Mouse (Mus musculus) spleen, postnatal 36 days (tissue): ENCODE data around the gene Mfap2.
A peak's percentile ranks its signal among the peaks of the same experiment; 100 is the strongest.

Source experiments
- DNase-seq, 2 experiments: peaks; one replicate each; pipeline ENCODE4 v3.0.0; 2022; ENCODE audit warnings: low spot score in 2 of 2, mixed read lengths in 1 of 2

Mfap2 gene

GRCm38 (mm10) chr4:141024992-141025391, 14.8 kb downstream of the Mfap2 start:
- no peak for DNase-seq

- DNase-seq: no peak
Observed at GRCm38 (mm10) chr4:141030541-141031206, 20.5 kb downstream of the Mfap2 start.

DNA sequence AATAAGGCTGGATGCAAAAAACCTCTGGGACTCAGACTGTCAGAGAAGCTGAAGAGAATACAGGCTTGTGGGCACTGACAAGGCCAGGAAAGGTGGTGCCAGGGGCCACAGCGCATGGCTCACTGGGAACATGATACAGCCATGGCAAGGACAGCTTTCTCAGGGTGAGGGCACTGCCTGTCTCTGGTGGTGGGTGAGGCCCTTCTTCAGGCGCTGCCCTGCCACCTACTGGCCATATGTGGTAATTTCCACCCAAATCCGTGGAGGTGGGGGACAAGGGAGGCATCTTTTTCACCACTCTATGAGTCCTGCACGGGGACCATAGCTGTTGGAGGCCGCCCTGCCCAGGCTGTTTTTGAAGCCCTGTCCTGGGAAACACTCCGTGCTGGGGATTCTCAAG, 21.5 kb downstream of the Mfap2 start:
- DNase-seq: peak; percentile 60 to 72

DNA sequence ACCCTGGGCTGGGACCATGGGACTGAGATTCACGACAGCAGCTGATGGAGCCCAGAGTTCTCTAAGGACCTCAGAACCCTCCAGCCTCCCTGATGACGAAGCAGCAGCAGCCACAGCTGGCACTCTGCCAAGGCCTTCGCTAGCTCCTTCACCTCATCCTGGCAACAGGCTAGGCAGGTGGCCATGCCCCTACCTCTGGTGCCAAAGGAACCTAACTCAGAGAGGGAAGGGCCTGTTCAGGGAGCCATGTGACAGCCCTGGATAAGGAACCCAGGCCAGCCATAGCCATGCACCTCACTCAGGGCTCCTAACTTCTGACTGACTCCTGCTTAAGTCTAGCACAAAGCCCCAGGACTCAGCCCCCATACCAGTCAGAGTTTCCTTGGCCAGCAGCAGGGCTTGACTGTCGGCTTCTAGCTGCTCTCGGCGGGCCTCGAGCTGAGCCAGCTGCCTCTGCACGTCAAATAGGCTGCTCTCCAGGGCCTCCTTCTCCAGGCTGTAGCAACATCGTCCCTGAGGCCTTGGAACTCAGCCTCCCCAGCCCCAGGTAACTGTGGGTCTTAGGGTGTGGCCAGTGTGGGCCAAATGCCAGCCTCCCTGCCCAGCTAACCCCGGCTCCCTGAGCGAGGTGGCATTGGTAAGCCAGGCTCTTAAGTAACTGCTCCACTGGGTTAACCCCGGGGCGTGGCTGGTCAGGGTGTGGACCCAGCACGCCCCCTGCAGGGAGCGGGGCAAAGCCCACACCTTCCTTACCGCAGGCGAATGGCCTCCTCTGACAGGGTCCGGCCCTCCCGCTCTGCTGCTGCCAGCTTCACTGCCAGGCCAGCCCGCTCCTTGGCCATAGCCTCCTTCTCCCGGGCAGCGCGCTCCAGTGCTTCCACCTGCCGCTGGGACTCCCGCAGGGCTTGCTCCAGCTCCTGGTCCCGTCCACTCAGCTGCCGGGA, 23.7 kb downstream of the Mfap2 start:
- no peak for DNase-seq

DNA sequence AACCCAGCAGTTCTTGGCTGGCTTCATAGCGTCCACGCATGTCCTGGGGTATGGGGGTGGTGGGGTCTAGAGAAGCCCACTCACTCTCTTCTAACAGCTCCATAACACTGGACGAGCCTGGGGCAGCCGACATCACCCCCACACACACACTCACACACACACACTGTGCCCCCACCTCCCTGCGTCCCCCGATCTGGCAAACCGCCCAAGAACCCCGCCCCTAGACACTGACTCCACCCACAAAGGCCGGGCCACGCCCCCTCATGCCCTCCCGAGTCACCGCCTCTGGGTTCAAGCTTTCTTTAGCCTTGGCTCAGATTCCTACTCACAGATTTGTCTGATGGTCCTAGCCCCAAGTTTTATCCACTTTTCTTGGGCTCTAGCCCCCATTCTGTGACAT, 30.9 kb downstream of the Mfap2 start:
- DNase-seq: no peak

- peak in 1 of 2 experiments; percentile 37 for DNase-seq
Observed at GRCm38 (mm10) chr4:141044816-141045215, 34.6 kb downstream of the Mfap2 start.

- DNase-seq: no peak
Observed at GRCm38 (mm10) chr4:141048810-141049475, 38.7 kb downstream of the Mfap2 start.

DNA sequence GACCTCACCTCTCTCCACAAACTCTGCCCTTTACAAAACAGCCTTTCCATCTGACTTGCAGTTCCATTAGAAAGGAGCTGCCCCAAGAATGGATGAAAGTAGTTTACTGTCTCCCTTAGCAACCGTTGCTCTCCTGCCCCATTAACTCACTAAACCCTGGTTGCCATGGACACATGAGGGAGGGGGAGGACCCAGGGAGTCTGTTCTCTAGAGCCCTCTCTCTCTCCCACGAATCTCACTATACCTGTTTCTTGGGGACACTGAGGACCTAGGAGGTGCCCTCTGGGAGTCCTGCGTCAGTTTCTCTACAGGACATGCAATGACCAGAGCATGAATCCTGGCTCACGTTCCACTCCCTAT, 39.2 kb downstream of the Mfap2 start:
- DNase-seq: no peak

- DNase-seq: no peak
Observed at GRCm38 (mm10) chr4:141052442-141052841, 42.2 kb downstream of the Mfap2 start.

- DNase-seq: no peak
Observed at GRCm38 (mm10) chr4:141053138-141053537, 42.9 kb downstream of the Mfap2 start.

GRCm38 (mm10) chr4:141053568-141054161, 43.4 kb downstream of the Mfap2 start:
- no peak for DNase-seq

DNA sequence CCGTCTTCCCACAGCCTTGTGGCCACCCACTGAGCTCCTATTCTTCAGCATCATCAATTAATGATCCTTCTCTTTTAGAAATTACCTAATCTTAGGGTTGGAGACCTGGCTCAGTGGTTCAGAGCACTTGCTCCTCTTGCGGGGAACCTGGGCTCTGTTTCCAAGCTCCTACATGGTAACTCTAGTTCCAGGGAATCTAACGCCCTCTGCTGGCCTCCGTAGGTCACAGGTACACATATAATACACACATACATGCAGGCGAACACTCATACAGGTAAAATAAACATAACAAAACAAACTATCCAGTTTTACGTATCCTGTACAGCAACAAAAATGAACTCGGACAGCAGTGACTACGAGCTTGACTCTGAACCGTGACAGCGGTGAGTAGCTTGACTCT, 46.8 kb downstream of the Mfap2 start:
- no peak for DNase-seq

DNA sequence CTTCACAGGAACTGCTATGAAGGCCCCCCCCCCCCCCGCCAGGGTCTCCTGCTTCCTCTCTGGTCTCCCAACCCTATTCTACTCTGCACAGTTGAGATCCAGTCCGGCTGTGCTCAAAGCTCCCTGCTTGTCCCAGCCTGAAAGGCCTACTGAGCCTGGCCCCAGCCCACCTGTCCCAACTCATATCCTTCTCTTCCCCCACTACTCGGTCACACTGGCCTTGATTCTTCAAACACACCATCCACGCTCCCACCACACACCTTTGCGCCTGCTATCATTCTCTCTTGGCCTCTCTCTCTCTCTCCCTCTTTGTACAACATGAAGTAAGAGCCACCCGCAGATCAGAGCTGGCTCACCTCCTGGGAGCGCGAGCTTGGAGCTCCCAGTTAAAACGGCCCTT, 48.6 kb downstream of the Mfap2 start:
- no peak for DNase-seq

DNA sequence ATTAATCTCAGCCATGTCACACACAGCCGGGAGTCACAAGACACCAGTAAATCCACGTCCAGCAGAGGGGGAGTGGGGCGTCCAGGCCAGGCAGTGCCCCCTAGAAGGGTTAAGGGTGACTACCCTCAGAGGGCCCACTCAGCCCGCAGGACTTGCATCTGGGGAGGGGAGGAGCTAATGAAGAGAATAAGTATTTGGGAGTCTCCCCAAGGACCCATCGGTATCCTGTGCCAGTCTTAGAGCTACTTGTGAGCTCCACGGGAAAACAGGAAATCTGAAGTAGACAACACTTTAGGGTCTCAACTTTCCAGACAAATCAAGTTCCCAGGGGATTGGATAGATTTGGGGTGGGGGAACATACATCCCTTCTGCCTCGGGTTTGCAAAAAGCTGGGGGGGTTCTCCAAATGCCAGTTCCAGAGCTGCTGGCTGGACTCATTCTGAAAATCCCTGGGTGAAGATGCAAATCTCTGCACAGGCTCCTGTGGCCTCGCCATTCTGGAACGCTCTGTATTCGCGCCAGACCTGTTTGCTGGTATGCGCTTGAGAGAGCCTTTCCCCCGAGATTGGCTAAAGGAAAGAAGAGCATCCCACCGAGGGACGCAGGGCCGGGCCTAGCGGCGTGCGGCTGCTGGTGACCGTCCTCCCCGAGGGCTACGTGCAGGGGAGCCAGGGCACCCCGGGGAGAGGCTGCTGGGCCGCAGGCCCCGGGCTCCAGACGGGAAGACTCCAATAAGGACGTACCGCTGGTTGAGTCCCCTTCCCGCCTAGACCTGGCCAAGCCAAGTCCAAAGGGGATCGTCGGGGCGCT, 49.6 kb downstream of the Mfap2 start:
- DNase-seq: no peak

DNA sequence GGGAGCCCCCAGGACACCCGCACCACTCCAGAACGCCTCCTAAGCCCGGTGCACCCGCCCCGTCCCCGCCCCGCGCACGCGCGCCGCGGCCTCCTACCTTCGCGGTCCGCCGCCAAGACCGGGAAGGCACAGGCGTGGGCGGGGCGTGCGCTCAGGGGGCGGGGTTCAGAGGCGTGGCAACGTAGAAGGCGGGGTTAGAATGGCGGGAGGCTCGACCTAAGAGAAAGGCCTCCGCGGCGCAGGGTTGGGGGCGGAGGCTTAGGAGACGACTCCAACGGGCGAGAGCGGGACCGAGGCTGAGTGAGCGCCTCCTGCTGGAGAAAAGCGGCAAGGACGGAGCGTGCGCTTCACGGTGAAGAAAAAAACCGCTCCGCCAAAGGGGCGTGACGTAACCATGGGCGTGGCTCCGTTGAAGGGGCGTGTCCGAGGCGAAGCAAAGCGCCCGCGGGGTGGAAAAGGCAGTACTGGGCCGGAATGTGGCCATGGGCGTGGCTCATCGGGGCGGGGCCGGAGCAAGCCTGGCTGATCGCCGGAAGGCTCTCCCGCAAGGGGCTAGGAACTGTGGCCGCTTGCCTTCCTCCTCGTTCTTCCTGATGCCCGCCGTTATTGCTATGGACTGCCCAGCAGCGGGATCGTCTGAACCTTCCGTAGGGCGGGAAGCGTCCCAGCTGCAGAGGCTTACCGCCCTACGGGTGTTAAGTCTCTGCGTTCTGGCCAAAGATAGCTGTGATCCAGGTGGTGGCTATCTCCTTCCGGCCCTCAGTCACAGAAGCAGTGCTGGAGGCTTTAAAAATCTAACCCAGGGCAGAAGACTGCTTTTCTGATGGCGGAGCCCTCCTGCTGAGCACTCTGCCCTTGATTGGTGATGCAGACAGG, 50.4 kb downstream of the Mfap2 start, which contains the start of gene Crocc:
Gene Crocc, minus strand, starts transcription at position 125 of the 876 bp plus-strand sequence.
- peak; percentile 98 for DNase-seq

DNA sequence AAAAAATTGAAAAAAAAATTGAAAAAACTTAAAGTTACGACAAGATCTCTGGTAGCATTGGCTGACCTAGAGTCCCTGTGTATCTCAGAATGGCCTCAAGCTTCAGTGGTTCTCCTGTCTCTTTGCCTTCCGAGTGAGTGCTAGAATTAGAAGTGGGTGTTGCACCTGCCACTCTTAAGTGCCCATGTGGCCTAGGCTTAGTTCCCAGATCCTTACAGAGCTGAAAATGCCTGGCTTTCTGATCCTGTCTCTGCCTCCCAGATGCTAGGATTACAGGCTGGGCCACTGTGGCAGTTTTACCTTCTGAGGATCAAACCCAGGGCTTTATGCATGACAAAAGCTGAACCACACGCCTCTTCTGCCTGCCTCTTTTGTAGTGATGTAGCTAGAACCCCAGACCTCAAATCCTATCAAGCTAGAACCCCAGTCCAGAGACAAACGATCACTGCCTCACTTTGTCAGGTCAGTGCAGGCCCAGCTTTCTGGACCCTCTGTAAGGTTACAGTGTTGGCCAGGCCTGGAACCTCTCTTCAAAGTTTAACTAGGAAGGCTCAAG, 54.0 kb downstream of the Mfap2 start:
- DNase-seq: no peak

- DNase-seq: peak; percentile 80 to 84
Observed at GRCm38 (mm10) chr4:141065123-141065522, 54.9 kb downstream of the Mfap2 start.
